Mouse (Mus musculus) CH12.LX (cell line): ENCODE results near the gene Vps9d1. TPM values are rescaled to one million over a fixed set of nuclear protein-coding genes. Genes with fewer than 3 reads are reported as not detected.
"Not testable (repeated sequence)": the region's sequence is repeated elsewhere in the genome, so short reads cannot be mapped to it uniquely, and the experiment has no call there.

ENCODE experiments used
- DNase-seq: peaks from one replicate; pipeline ENCODE4 v3.0.0-alpha.2; 2013; ENCODE audit errors: extremely low read depth
- H3K27ac ChIP-seq: 2 replicates; pipeline ENCODE4 v1.5.1; 2012; ENCODE audit warnings: low read depth, mild to moderate bottlenecking, control low read depth, moderate library complexity; ENCODE audit not compliant: insufficient read depth
- H3K27me3 ChIP-seq: replicated peaks from 2 replicates; pipeline ENCODE3; 2012; ENCODE audit warnings: inconsistent platforms
- H3K36me3 ChIP-seq, 2 experiments: replicated peaks in 1 of 2; 2 replicates each; pipeline versions ENCODE3 to v1.6.1; 2012; ENCODE audit warnings: inconsistent platforms in 1 of 2, low read length in 1 of 2, mild to moderate bottlenecking in 1 of 2, mixed read lengths in 1 of 2, moderate library complexity in 1 of 2; ENCODE audit not compliant: control insufficient read depth in 1 of 2, insufficient read depth in 1 of 2
- H3K4me1 ChIP-seq, 2 experiments: 2 replicates each; pipeline ENCODE4 v1.6.1; 2012; ENCODE audit warnings: inconsistent platforms in 1 of 2, moderate library complexity in 1 of 2; ENCODE audit not compliant: insufficient read depth in 2 of 2, control insufficient read depth in 1 of 2
- H3K4me2 ChIP-seq: 2 replicates; pipeline ENCODE4 v1.6.1; 2012; ENCODE audit warnings: low read depth, mild to moderate bottlenecking, control low read depth; ENCODE audit not compliant: poor library complexity, insufficient read depth, severe bottlenecking
- H3K4me3 ChIP-seq, 3 experiments: fragments of 150-350 bp in 1 of 3; sonication (generic) in 1 of 3; replicated peaks in 1 of 3; 2 replicates each; pipeline versions ENCODE3 to v1.5.1; 2011 to 2012; ENCODE audit warnings: low read depth in 2 of 3, low read length in 2 of 3, mild to moderate bottlenecking in 2 of 3, moderate library complexity in 2 of 3, control low read depth in 1 of 3, improper control_type of control experiment in 1 of 3, inconsistent platforms in 1 of 3, mixed read lengths in 1 of 3; ENCODE audit not compliant: poor library complexity in 1 of 3
- H3K79me2 ChIP-seq: replicated peaks from 2 replicates; pipeline ENCODE4 v1.6.1; 2012; ENCODE audit warnings: mild to moderate bottlenecking, moderate library complexity; ENCODE audit not compliant: control insufficient read depth, poor library complexity, insufficient read depth, severe bottlenecking; ENCODE audit errors: extremely low read depth
- H3K9ac ChIP-seq: 2 replicates; pipeline ENCODE4 v1.6.1; 2012; ENCODE audit warnings: low read depth, mild to moderate bottlenecking, control low read depth, moderate library complexity; ENCODE audit not compliant: insufficient read depth
- H3K9me3 ChIP-seq: replicated peaks from 2 replicates; pipeline ENCODE3; 2012; ENCODE audit warnings: low read length, inconsistent platforms, mixed read lengths
- BHLHE40 ChIP-seq: IDR thresholded peaks from 2 replicates; pipeline ENCODE4 v1.6.1; 2011; ENCODE audit warnings: mild to moderate bottlenecking, low read depth, low read length, improper control_type of control experiment
- CTCF ChIP-seq, 2 experiments: IDR thresholded peaks in 1 of 2; conservative IDR thresholded peaks in 1 of 2; 2 replicates each; pipeline ENCODE4 v1.5.1; 2011 to 2012; ENCODE audit warnings: low read depth in 2 of 2, low read length in 2 of 2, improper control_type of control experiment in 1 of 2, inconsistent platforms in 1 of 2, mild to moderate bottlenecking in 1 of 2, moderate library complexity in 1 of 2
- E2F4 ChIP-seq: IDR thresholded peaks from 2 replicates; pipeline ENCODE4 v1.6.1; 2011; ENCODE audit warnings: low read depth, low read length, improper control_type of control experiment; ENCODE audit not compliant: insufficient replicate concordance
- ELF1 ChIP-seq: IDR thresholded peaks from 2 replicates; pipeline ENCODE4 v1.6.1; 2014; ENCODE audit warnings: low read depth, mild to moderate bottlenecking, inconsistent platforms, low read length, improper control_type of control experiment
- GABPA ChIP-seq: IDR thresholded peaks from 2 replicates; pipeline ENCODE4 v1.6.1; 2012; ENCODE audit warnings: low read depth, low read length, improper control_type of control experiment, inconsistent platforms; ENCODE audit not compliant: insufficient replicate concordance
- JUND ChIP-seq: conservative IDR thresholded peaks from 2 replicates; pipeline ENCODE4 v1.6.1; 2011; ENCODE audit warnings: low read depth, low read length, improper control_type of control experiment
- MAX ChIP-seq: IDR thresholded peaks from 2 replicates; pipeline ENCODE4 v1.6.1; 2011; ENCODE audit warnings: low read length, improper control_type of control experiment
- MAZ ChIP-seq: IDR thresholded peaks from 2 replicates; pipeline ENCODE4 v1.6.1; 2012; ENCODE audit warnings: low read depth, mild to moderate bottlenecking, inconsistent platforms, low read length, improper control_type of control experiment, moderate library complexity
- MEF2A ChIP-seq: IDR thresholded peaks from 2 replicates; pipeline ENCODE4 v1.6.1; 2014; ENCODE audit warnings: low read depth, mild to moderate bottlenecking, inconsistent platforms, low read length, improper control_type of control experiment, borderline replicate concordance
- PAX5 ChIP-seq: IDR thresholded peaks from 2 replicates; pipeline ENCODE4 v1.6.1; 2012; ENCODE audit warnings: low read length, inconsistent platforms, mixed read lengths
- POLR2A ChIP-seq: IDR thresholded peaks from 2 replicates; pipeline ENCODE4 v1.6.1; 2011; ENCODE audit warnings: low read depth, mild to moderate bottlenecking, improper control_type of control experiment, low read length
- RAD21 ChIP-seq: IDR thresholded peaks from 2 replicates; pipeline ENCODE4 v1.6.1; 2011; ENCODE audit warnings: low read depth, mild to moderate bottlenecking, low read length, improper control_type of control experiment, moderate library complexity
- SIN3A ChIP-seq: IDR thresholded peaks from 2 replicates; pipeline ENCODE4 v1.6.1; 2012; ENCODE audit warnings: low read length, improper control_type of control experiment, inconsistent platforms
- USF1 ChIP-seq: IDR thresholded peaks from 2 replicates; pipeline ENCODE4 v1.6.1; 2014; ENCODE audit warnings: low read depth, mild to moderate bottlenecking, inconsistent platforms, low read length, improper control_type of control experiment
- USF2 ChIP-seq: conservative IDR thresholded peaks from 2 replicates; pipeline ENCODE4 v1.6.1; 2011; ENCODE audit warnings: low read depth, low read length, improper control_type of control experiment
- ZC3H11A ChIP-seq: IDR thresholded peaks from 2 replicates; pipeline ENCODE4 v1.6.1; 2012; ENCODE audit warnings: low read depth, mild to moderate bottlenecking, inconsistent platforms, low read length, improper control_type of control experiment
- ZMIZ1 ChIP-seq: IDR thresholded peaks from 2 replicates; pipeline ENCODE4 v1.6.1; 2012; ENCODE audit warnings: low read depth, mild to moderate bottlenecking, inconsistent platforms, low read length, improper control_type of control experiment
- dilution Hi-C: fragments of 300-500 bp; cut with MboI; formaldehyde crosslinking; loops from 2 replicates; pipeline ENCODE4 v1.14.3; 2020; ENCODE audit warnings: low sequenced_read_pairs; ENCODE audit not compliant: extremely low pct_unique_long_range_greater_than_20kb, extremely low pct_ligation_motif_present
- in situ Hi-C: fragments of 300-500 bp; cut with MboI; formaldehyde crosslinking; loops from 3 replicates; pipeline ENCODE4 v1.14.3; 2019; ENCODE audit warnings: low sequenced_read_pairs, low pct_ligation_motif_present, low pct_unique_long_range_greater_than_20kb, mixed read lengths
- polyA plus RNA-seq: library from polyadenylated mRNA; unstranded; fragments of >175 nt; gene quantifications from 2 replicates; pipeline ENCODE4 v1.2.1, GENCODE M21; 2012; ENCODE audit warnings: low read depth; ENCODE audit not compliant: insufficient read length
- total RNA-seq, 2 experiments: library from RNA; depleted of rRNA; stranded (reverse); fragments of 300-350 nt in 1 of 2; fragments of >200 nt in 1 of 2; gene quantifications; 2 replicates each; pipeline ENCODE4 v1.2.3; 2012 to 2014

Vps9d1 gene
- total and polyA plus RNA-seq, 3 experiments = 2.8 to 9.7 (median 5.5) TPM

DNA sequence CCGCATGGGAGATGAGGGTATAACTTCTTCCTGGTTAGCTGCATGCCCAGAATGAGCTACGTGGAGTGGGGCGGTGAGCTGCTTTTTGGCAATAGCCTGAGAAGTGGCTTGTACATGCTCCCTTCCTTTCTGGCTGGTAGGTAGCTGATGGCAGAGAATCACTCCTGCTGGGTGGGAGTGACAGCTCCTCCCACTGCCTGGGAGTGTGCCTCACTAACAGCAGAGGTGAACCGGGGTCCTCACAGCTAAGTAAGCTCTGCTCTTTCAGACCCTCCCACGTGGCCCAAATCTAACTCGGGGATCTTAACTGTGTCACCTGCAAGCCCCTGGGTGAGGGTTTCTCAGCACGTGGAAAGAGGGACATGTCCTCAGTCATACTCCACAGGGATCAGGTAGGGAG is 21.6 kb downstream of the Vps9d1 start:
- peaks cover 22 to 52% of the 10 kb centered on the region in 2 experiments for H3K36me3 ChIP-seq
- dilution Hi-C loops = no loop called here
- in situ Hi-C loops = no loop called here
- no peaks in the 10 kb centered on the region for H3K79me2 ChIP-seq
- no peak for DNase-seq
- no peak overlapping the region for H3K27ac ChIP-seq
- TF ChIP-seq PAX5 = no peak
- TF ChIP-seq ELF1 = no peak
- TF ChIP-seq ZMIZ1 = no peak
- TF ChIP-seq SIN3A = no peak
- no peak for TF ChIP-seq E2F4
- no peak for TF ChIP-seq GABPA
- no peak for TF ChIP-seq MAX
- TF ChIP-seq POLR2A = no peak
- TF ChIP-seq BHLHE40 = no peak
- no peak for TF ChIP-seq USF1
- no peak overlapping the region for H3K4me2 ChIP-seq
- no peak overlapping the region for H3K9ac ChIP-seq
- H3K27me3 ChIP-seq = no peaks in the 10 kb centered on the region
- H3K4me1 ChIP-seq = peaks cover 13 to 17% of the 10 kb centered on the region in 2 experiments
- no peak overlapping the region for H3K4me3 ChIP-seq
- no peaks in the 10 kb centered on the region for H3K9me3 ChIP-seq

DNA sequence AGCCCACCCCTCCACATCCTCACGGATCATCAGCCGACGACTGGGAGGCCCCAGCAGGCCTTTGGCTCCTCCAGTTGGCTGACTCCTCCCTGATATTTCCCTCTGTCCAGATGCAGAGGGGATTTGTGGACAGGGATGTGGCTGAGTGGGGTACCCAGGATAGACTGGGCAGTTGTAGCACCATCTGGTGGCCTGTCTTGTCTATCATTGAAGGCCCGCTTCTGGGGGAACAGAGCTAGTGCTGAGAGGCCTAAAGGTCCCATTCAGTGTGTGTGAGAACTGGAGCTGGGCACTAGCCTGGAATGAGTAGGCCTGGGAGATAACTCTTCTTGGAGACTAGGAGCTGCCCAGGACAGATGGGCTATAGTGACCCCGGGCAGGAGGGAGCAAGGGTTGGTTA is 22.4 kb downstream of the Vps9d1 start:
- no peak overlapping the region for H3K4me2 ChIP-seq
- no peaks in the 10 kb centered on the region for H3K79me2 ChIP-seq
- H3K4me1 ChIP-seq = peaks cover 13 to 17% of the 10 kb centered on the region in 2 experiments
- H3K36me3 ChIP-seq = peaks cover 30 to 60% of the 10 kb centered on the region in 2 experiments
- no peak overlapping the region for H3K27ac ChIP-seq
- TF ChIP-seq RAD21 (no peak), MAZ (no peak), POLR2A (no peak), ZC3H11A (no peak), JUND (no peak), USF2 (no peak), MEF2A (no peak), CTCF (conservative IDR thresholded peaks at IDR 0.05 in 1 of 2, IDR thresholded peaks at IDR 0.05 in 1 of 2; ENCODE audit: low read depth in 2 of 2, low read length in 2 of 2) (peak in 1 of 2 experiments; percentile 23; a peak in 2 of 4 replicates)
- DNase-seq = no peak
- H3K9ac ChIP-seq = no peak overlapping the region
- no peaks in the 10 kb centered on the region for H3K9me3 ChIP-seq
- no peak overlapping the region for H3K4me3 ChIP-seq
- in situ Hi-C loops (no loop called here), dilution Hi-C loops (no loop called here)
- H3K27me3 ChIP-seq = no peaks in the 10 kb centered on the region

DNA sequence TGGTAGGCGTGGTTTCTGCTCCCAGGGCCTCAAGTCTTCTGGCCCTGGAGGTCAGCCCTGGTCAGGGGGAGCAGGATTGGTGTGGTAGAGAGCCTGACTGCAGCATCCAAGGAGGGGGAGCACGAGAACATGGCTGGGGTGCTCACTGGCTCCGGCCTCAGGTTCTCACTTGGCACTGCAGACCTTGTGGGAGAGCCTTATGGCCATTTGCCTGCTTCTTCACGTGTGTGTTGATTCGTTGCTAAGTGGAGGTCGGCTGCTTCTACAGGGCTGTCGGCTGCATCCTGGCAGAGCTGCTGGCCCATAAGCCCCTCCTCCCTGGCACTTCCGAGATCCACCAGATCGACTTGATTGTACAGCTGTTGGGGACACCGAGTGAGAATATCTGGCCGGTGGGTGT is 23.8 kb downstream of the Vps9d1 start:
- dilution Hi-C loops, DNase-seq, H3K4me3 ChIP-seq, H3K9ac ChIP-seq, H3K79me2 ChIP-seq, H3K4me2 ChIP-seq, H3K27me3 ChIP-seq, H3K9me3 ChIP-seq, H3K27ac ChIP-seq, in situ Hi-C loops: not testable (repeated sequence)
- peaks cover 7 to 20% of the 10 kb centered on the region in 2 experiments for H3K4me1 ChIP-seq
- peaks cover 31 to 70% of the 10 kb centered on the region in 2 experiments for H3K36me3 ChIP-seq
